Mouse (Mus musculus): ENCODE results near the gene Rdh11. TPM values are rescaled to one million over a fixed set of nuclear protein-coding genes. Genes with fewer than 3 reads are reported as not detected.
"Not testable (repeated sequence)": the region's sequence is repeated elsewhere in the genome, so short reads cannot be mapped to it uniquely, and the experiment has no call there.

The Rdh11 gene
- 10 to 100 TPM; 18.6 to 20.2 TPM for total RNA-seq (2021)
- long read RNA-seq, experiment 1, transcript Rdh11-203 (7 exons, 3,262 nt), result major isoform, 8 of 9 reads
- long read RNA-seq, experiment 1, partial matches to known transcripts, result 1 of 9 reads
- long read RNA-seq, experiment 1, other reads (novel, unspliced or antisense), result 0 of 9 reads
- long read RNA-seq, experiment 2, transcript Rdh11-203 (7 exons, 3,262 nt), result major isoform, 5 of 14 reads
- long read RNA-seq, experiment 2, partial matches to known transcripts, result 3 of 14 reads
- long read RNA-seq, experiment 2, other reads (novel, unspliced or antisense), result 6 of 14 reads

DNA sequence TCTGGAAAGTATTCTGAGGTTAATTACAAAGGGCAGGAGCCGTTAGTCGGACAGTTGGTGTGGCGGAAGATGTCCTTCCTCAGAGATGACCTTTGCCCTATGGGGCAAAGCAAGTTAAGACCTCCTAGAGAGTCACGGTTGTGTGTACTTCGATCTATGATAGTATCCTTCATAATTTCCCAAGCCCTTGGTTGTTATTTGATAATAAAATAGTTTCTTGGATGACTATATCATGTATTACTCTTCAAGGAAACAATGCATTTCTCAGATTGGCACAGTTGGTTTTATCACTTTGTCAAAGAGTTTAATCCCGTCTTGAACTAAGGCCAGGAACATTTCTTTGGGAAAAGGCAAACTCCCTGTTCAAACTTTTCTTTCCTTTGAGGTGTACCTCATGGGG lies at the start of gene Rdh11:
Rdh11 (minus strand) TSS at position 101 of the 400 bp plus-strand sequence.
- no peak for DNase-seq (ENCODE audit: low spot score in 2 of 2)

DNA sequence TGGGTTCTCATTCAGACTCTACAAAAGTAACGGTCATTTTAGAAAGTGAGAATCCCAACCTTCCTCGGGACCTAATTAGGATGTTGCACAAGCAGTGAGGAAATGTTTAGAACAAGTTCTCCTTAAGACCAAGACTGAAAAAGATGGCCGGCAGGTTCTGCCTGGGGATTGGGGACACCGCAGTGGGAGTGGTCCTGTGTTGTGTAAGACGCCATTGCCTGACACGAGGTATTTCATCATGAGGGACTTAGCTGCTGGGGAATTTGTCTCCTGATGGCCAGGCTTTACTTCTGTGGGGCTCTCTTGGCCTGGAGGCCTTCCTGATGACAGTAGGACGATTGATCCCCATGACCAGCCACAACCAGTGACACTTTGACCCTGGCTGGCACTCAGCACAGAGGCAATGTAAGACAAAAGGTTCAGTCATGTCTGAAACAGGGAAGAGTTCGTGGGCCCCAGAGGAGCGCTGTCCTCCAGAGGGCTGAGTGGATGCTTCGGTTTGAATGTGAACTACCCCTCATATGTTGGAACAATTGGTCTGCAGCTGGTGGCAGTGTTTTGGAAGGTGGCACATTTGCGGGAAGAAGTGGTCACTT lies 43.5 kb upstream of the Rdh11 start:
- no peak for DNase-seq (ENCODE audit: low spot score in 2 of 2)

DNA sequence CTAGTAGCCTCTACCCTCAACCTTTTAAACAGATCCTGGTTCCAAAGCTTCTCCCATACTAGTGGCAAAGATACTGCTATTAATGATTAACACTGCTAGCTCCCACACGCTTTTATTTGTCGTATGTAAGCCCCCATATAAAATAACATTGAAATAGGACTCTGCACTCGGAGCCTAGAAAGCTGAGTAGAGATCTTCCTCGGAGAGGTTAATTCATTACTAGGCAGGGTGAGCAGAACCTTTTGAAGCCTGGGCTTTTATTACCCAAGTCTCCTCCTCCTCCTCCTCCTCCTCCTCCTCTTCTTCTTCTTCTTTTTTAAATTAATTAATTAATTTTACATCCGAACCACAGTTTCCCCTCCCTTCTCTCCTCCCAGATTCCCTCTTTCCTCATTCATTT lies 25.4 kb upstream of the Rdh11 start:
- DNase-seq (ENCODE audit: low spot score in 2 of 2), result no peak

DNA sequence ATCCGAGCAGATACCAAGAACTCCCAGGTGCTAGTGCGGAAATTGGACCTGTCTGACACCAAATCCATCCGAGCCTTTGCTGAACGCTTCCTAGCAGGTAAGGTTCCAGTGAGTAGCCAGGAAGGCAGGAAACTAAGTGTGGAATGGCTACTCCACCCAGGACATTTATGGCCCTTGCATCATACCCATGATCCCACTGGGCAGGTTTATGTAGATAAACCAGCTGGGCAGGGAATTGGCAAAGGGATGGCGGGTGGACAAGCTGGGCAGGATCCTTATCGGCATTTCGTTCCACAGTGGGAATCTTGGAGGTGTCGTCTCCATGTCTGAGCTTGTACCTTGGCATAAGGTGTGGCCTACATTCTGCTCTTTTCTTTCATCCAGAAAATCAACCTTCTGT lies 19.4 kb upstream of the Rdh11 start:
- no peak for DNase-seq (ENCODE audit: low spot score in 2 of 2)

DNA sequence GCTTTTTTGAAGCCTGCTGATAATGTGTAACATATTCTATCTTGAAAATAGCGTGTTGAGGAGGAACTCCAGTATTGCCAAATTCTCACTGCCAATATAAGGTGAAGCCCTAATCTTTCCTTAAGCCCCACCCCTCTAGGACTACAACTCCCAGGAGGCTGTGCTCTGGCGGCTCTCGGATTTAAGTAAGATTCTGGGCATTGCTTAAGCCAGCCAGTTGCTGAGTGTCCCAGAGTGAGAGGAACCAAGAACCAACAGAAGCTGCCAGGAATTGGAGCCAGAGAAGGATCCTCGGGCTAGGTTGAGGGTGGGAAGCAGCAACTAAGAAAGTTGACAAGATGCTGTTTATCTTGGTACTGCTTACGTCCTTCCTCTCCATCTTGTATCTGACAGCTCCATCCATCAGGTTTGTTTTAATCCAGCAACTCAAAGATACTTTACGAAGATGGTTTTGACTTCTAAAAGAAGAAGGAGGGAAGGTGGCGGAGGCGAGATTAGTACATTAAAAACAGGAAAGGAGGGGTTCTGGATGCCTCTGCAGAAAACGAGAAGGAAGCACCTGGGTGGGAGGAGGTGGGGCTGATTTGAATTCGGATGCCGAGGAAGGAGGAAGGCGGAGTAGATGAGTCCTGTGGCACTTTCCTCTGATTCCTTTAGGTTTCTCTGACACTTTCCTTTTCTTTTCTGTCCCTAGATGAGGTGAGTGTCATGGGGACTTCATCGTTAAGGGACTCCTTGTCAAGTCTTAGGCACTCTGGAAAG lies 16.8 kb upstream of the Rdh11 start, which contains the start of gene Rdh12:
Rdh12 (plus strand) TSS at position 212 of the 762 bp plus-strand sequence.
- DNase-seq (ENCODE audit: low spot score in 2 of 2), result peak; percentile 14 to 37

DNA sequence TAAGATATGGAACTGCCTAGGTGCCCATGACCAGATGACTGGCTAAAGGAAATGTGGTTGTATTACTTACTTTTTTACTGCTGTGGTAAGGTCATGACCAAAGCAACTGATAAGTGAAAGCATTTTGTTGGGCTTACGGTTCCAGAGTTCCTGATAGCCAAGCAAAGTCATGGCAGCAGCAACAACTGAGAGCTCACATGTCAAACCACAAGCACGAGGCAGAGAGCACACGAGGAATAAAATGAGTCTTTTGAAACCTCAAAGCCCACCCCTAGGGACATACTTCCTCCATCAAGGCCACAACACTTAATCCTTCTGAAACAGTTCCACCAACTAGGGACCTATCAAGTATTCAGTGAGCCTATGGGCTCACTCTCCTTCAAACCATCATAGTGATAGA lies 9.8 kb upstream of the Rdh11 start:
- DNase-seq (ENCODE audit: low spot score in 2 of 2), result no peak

DNA sequence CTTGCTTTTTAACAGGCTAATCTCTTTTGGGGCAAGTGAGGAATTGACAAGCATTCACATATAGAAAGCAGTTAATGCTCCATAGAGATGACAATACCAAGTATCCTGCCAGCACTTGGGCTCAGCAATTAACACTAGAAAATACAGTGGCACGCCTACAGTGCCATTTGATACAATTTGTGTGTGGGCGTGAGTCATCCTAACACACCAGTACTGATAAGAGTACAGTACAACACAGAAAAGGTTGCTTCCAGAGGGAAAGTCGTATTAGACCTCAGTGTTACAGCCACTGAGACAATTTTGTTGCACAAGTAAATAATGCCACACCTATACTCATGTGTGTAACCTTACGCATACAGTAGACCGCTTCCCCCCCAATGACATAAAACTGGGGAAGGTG lies 5.0 kb upstream of the Rdh11 start:
- DNase-seq (ENCODE audit: low spot score in 2 of 2), result no peak

DNA sequence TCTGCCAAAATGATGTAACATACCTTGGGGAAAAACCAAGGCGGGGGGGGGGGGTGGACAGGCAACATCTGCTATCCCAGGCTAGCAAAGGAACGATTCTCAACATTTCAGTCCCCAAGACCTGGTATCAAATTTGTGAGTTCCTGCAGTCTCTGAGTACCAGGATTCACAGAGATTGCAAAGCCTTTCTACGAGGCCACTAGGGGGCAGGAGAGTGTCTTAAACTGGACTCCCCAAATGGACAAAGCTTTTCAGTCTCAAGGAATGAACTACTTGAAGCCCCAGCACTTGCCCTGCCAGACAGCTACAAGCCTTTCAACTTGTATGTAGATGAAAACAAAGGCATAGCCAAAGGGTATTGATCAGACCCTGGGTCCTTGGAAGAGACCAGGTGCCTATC lies 1.3 kb upstream of the Rdh11 start:
- DNase-seq (ENCODE audit: low spot score in 2 of 2), result peak; percentile 60 to 71

DNA sequence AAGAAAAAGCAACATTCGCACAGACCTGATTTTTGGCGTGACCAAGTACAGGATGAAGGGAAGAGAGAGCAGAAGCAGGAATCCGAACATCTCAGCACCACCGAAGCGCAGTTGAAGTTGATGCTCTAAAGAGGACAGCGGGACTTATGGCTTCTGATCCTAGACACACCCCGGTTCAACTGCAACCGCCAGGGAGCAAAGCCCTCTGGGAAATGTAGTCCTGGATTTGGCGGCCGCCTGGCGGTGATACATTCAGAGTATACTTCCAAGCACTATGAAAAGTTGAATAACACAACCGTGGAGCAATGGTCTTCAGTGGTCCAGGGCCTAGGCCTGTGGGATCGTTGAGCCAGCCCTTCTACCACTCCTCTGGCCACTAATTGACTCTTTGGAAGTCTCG lies 392 bp downstream of the Rdh11 start:
- DNase-seq (ENCODE audit: low spot score in 2 of 2), result peak; percentile 63 to 67

DNA sequence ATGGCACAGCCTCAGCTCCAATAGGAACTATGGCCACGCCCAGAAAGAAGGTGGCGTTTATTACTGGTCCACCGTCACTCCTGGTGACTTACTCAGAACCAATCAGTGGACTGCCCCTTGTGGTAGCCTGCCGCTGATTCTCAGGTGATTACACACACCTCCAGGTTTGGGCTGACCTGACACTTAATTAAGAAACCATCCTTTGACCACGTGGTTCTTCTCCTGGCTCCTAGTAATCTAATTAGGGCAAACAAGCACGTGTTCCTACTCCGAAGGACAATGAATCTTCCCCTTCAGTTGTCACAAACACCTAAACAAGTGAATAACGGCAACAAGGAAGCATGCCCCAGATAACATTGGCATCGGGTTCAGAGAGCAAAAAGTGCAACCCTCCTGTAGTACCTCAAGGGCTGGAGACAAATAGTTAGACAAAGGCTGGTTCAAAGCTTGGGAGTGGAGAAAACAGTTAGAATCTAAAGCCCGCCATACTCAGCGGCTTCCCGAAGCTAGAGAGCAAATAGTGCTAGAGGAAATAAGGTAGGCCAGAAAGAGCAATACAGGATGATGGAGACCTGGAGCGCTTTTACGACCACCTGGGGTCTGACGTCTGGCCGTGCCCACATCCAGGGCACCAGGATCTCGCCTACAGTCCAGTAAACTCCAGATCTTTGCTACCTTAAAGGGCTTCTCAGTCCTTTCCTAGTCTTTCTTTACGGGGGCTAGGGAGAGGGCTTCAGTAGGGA lies 991 bp downstream of the Rdh11 start:
- DNase-seq (ENCODE audit: low spot score in 2 of 2), result peak; percentile 35 to 37

DNA sequence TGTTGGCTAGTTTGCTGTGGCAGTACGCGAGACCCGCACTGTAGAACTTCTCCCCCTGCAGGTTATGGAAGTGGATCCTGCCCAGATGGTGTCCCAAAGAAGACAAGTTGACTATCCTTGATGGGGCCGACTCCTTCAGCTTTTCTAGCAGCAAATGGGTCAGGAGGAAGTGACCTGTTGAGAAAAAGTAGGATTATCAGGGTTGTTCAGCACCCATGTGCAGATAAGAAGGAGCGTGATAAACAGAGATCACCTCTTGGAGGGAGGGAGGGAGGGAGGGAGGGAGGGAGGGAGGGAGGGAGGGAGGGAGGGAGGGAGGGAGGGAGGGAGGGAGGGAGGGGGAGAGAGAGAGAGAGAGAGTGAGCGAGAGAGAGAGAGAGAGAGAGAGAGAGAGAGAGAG lies 6.9 kb downstream of the Rdh11 start:
- DNase-seq (ENCODE audit: low spot score in 2 of 2), result not testable (repeated sequence)

DNA sequence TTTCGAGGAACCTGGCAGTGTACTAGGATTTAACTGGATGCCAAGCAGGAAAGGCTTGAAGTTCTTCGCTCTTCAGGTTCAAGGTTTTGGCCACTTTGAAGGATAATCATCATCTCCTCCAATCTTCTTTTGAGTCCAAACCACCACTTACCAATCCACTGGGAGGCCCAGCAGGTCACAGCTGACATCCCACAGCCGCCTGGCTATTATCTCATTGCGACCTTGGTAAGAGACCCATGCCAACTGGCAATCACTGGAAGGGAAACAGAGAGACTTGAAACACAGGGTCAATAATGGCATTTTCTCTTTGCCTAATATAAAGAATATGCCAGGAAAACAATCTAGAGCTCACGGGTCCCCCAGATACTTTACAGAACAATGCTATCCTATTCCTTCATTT lies 16.1 kb downstream of the Rdh11 start:
- DNase-seq (ENCODE audit: low spot score in 2 of 2), result no peak

DNA sequence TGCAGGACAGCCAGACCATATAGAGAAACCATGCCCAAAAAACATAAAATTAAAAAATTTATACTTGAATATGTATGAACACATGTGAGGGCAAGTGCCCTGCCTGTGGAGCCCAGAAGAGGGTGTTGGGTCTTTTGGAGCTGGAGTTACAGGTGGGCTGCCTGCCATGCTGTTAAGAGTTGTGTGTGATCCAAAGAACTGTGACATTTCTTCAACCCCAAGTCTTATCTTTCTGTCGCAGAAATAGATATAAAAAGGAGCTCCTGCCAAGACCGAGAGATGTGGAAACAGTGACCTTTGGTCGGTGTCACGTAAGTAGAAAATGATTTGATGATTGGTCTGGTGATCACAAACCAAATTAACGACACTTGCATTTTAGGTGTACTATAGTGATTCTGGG lies 18.4 kb downstream of the Rdh11 start:
- DNase-seq (ENCODE audit: low spot score in 2 of 2), result no peak

DNA sequence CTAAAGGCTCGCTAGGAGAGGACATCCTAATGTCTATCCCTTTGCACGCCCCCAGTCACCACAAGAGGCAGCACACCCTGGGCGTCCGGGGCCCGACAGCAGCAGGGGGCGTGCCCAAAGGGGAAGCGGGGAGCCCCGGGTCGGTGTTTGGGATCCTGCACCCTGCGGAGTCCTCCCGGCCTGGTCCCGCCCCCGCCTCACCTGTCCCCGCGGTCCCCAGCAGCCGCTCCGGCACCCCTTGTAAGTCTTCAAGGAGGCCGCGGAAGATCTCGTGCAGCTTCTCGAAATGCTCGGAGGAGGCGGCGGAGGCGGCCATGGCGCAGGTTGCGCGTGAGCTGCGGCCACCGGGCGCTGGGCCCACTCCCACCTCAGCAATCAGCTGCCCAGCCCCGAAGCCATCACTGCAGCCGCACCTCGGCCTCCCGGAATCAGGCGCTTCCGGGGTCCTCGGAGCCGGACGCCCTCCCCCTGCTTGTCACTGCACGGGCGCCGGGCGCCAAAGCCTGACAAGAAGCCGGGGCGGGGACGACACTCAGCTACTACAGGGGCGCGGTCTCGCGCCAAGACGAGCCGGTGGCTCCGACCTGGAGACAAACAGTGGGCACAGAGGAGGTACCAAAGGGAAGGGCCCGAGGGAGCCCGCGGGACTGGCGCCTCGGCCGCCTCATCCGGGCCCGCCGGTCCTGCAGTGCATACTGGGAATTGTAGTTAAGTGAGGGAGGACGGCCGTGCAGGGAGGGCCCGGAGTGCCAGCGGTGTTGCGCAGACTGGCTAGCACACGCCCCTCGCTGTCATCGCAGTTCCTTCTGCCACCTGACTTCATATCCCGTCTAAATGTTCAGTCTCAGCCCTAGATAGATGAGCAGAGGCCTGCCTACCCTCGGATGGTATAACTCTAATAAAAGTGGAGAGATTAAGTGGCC lies 19.8 kb downstream of the Rdh11 start, which contains the start of gene Vti1b:
Vti1b (minus strand) TSS at position 649 of the 923 bp plus-strand sequence.
- peak; percentile 83 to 88 for DNase-seq (ENCODE audit: low spot score in 2 of 2)

DNA sequence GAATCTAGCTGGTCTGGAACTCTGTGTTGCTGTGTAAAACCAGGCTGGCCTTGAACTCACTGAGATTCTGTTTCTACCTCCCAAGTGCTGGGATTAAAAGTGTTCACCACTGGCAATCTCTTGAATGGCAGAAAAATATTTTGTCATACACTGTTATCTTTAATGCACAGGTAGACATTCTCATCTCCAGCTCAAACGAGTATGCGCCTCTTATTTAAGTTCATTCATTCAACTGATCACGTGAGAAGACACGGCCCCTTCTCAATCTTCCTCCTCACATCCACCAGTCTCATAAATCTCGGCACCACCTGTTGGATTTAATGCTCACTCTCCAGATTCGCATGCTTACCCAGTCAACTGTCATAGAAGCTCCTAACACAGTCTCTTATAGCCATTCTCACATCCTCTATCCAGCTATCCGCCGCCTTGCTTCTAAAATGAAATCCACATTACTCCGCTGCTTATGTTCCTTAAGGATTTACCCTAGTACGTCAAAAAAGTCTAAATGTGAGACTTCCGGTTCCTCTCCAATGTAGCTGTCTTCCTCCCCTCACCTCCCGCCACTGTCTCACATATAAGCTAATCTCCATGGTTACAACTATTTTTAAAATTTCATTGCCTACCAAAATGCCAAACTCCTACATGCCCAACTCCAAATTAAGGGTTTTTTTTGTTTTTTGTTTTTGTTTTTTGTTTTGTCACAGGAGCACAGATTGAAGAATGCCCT lies 20.7 kb downstream of the Rdh11 start:
- DNase-seq (ENCODE audit: low spot score in 2 of 2), result no peak

DNA sequence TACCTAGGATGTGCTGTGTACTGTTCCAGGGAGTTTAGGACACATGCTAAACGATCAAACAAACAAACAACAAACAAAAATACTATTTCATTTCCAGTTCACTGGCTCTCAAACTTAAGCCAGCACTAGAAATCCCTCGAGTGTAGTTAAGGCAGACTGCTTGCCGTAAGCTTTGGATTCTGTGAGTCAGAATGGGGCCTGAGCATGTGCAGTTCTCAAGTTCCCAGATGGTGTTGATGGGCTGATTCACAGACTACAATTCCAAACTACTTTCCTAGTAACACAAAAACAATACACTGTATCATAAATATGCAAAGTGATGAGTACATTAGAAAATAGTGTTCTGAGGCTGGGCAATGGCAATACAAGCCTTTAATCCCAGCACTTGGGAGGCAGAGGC lies 21.7 kb downstream of the Rdh11 start:
- DNase-seq (ENCODE audit: low spot score in 2 of 2), result no peak

DNA sequence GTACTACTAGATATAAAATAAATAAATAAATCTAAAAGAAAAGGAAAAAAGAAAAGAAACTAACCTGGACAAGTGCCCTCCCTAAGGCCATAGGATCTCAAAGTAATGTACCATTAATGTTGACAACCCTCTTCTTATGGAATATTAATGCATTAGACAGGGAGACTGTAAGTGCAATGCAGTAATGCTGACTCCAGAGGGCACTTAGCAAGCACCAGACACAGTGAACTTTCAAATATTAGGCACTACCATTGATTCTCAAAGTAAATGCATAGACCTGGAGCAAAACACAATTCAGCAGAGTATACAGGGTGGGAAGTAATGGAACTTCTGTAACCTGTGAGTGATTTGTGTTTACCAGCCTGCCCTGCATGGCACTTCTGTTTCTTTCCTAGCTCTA lies 22.9 kb downstream of the Rdh11 start:
- DNase-seq (ENCODE audit: low spot score in 2 of 2), result no peak

DNA sequence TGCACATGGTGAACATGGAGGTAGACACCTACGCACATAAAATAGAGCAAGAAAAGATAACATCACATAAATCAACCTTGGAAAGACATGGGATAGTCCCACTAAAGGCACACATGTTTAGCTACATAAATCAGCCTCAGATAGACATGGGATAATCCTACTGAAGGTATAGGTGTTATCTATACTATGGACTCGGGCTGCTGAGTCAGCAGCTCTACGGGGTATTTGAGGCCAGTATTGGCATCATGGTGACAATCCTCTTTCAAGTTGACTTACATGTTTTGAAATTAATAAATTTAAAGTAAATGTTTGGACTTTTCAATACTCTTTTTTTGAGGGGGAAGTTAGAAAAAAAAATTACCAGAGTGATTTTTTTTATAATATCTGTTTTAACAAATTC lies 29.2 kb downstream of the Rdh11 start:
- no peak for DNase-seq (ENCODE audit: low spot score in 2 of 2)

DNA sequence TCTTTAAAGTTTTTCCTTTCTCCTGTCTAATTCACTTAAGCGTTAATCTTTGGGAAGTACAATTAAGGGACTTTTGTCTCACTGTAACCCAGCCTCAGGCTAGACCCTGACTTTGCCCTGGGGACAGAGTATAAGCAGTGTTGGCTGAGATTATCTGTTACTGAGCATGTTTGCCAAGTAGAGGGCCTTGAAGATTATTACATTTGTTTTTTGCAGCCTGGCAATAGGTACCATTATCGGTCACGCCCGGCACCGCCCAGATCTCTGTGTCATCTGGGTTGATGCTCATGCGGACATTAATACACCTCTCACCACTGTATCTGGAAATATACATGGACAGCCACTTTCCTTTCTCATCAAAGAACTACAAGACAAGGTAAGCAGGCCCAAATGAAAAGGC lies 42.4 kb downstream of the Rdh11 start:
- DNase-seq (ENCODE audit: low spot score in 2 of 2), result no peak

DNA sequence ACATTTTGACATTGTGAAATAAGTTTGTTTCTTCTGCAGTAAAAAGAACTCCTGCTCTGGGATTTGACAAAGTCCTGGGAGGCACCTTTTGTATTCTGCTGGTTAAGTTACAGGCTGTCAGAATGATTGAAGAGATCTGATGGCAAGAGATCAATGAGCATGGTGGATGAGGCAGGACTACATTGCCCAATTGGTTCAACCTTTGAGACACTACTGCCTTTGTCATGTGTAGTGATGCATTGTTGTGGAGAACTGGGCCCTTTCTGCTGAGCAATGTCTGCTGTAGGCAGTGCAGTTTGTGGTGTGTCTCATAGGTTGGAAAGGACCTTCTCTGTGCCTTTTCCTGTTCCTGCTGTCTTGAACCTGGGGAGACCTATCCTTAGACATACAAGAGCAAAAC lies 50.7 kb downstream of the Rdh11 start:
- no peak for DNase-seq (ENCODE audit: low spot score in 2 of 2)
